Mouse (Mus musculus) liver, embryonic 15.5 days (tissue): ENCODE measurements at regions not wholly inside any gene's neighbourhood (a gene's known extent, or its start where the extent isn't known, plus 50 kb on each side); places are given as distances from the start of the nearest gene placed in this dataset.

Source experiments
- ATAC-seq: fragments of 200-750 bp; cut with Nextera tagmentation; 2 replicates; pipeline ENCODE4 v1.8.0; 2017; ENCODE audit warnings: moderate number of reproducible peaks, mild to moderate bottlenecking, moderate library complexity; ENCODE audit not compliant: insufficient read depth
- H3K27ac ChIP-seq: fragments of 300-500 bp; sonication (generic); replicated peaks from 2 replicates; pipeline ENCODE4 v1.5.1; 2015; ENCODE audit warnings: mild to moderate bottlenecking, inconsistent platforms
- H3K27me3 ChIP-seq: fragments of 300-500 bp; sonication (generic); 2 replicates; pipeline ENCODE4 v1.6.1; 2015; ENCODE audit warnings: mild to moderate bottlenecking, inconsistent platforms
- H3K36me3 ChIP-seq: fragments of 300-500 bp; sonication (generic); replicated peaks from 2 replicates; pipeline ENCODE4 v1.6.1; 2015; ENCODE audit warnings: moderate library complexity, mild to moderate bottlenecking, inconsistent platforms
- H3K4me1 ChIP-seq: fragments of 300-500 bp; sonication (generic); replicated peaks from 2 replicates; pipeline ENCODE4 v1.6.1; 2015; ENCODE audit warnings: inconsistent platforms
- H3K4me2 ChIP-seq: fragments of 300-500 bp; sonication (generic); 2 replicates; pipeline ENCODE4 v1.6.1; 2015; ENCODE audit warnings: moderate library complexity, mild to moderate bottlenecking, inconsistent platforms
- H3K4me3 ChIP-seq: fragments of 300-500 bp; sonication (generic); replicated peaks from 2 replicates; pipeline ENCODE4 v1.5.1; 2015; ENCODE audit warnings: mild to moderate bottlenecking, inconsistent platforms
- H3K9ac ChIP-seq: fragments of 300-500 bp; sonication (generic); 2 replicates; pipeline ENCODE4 v1.6.1; 2015; ENCODE audit warnings: moderate library complexity, mild to moderate bottlenecking, inconsistent platforms
- H3K9me3 ChIP-seq: fragments of 300-500 bp; sonication (generic); replicated peaks from 2 replicates; pipeline ENCODE4 v1.6.1; 2016; ENCODE audit warnings: inconsistent platforms
- WGBS: fragments of 180-500 bp; shearing (Covaris S2); methylation state at CpG from one replicate; pipeline ENCODE4 v1.1.7; 2015; ENCODE audit warnings: mixed read lengths; ENCODE audit not compliant: insufficient replicate concordance; 5-methylcytosine and 5-hydroxymethylcytosine counted together

- 70% methylated on average over 13 of the region's 13 CpGs for WGBS
- H3K9ac ChIP-seq = no peak overlapping the region
- H3K9me3 ChIP-seq = no peaks in the 10 kb centered on the region
- no peaks in the 10 kb centered on the region for H3K4me1 ChIP-seq
- H3K36me3 ChIP-seq = no peaks in the 10 kb centered on the region
- H3K4me3 ChIP-seq = no peak overlapping the region
- H3K4me2 ChIP-seq = no peak overlapping the region
- H3K27ac ChIP-seq = no peak overlapping the region
- no peaks in the 10 kb centered on the region for H3K27me3 ChIP-seq
- no peak for ATAC-seq
Observed at GRCm38 (mm10) chr14:98833230-98833999, 160.7 kb downstream of the Rpl36a-ps1 start.

- Histone ChIP-seq H3K9me3 (no peaks in the 10 kb centered on the region), H3K27ac (no peak overlapping the region), H3K27me3 (no peaks in the 10 kb centered on the region), H3K4me2 (no peak overlapping the region), H3K9ac (no peak overlapping the region), H3K4me1 (no peaks in the 10 kb centered on the region), H3K36me3 (no peaks in the 10 kb centered on the region), H3K4me3 (no peak overlapping the region)
- 72% methylated on average over 7 of the region's 7 CpGs for WGBS
- no peak for ATAC-seq
Observed at GRCm38 (mm10) chr14:98832401-98832800, 161.7 kb downstream of the Rpl36a-ps1 start.

GRCm38 (mm10) chr14:98829958-98830633 lies 164.0 kb downstream of the Rpl36a-ps1 start:
- no peak for ATAC-seq
- H3K27me3 ChIP-seq = no peaks in the 10 kb centered on the region
- WGBS = 50% methylated on average over 5 of the region's 5 CpGs
- no peak overlapping the region for H3K27ac ChIP-seq
- H3K4me3 ChIP-seq = no peak overlapping the region
- no peaks in the 10 kb centered on the region for H3K9me3 ChIP-seq
- H3K36me3 ChIP-seq = no peaks in the 10 kb centered on the region
- no peaks in the 10 kb centered on the region for H3K4me1 ChIP-seq
- H3K9ac ChIP-seq = no peak overlapping the region
- H3K4me2 ChIP-seq = no peak overlapping the region

GRCm38 (mm10) chr14:98827490-98827889 lies 166.6 kb downstream of the Rpl36a-ps1 start:
- 73% methylated on average over 2 of the region's 2 CpGs for WGBS
- Histone ChIP-seq H3K9ac (no peak overlapping the region), H3K9me3 (no peaks in the 10 kb centered on the region), H3K4me1 (no peaks in the 10 kb centered on the region), H3K4me3 (no peak overlapping the region), H3K27me3 (no peaks in the 10 kb centered on the region), H3K36me3 (no peaks in the 10 kb centered on the region), H3K27ac (no peak overlapping the region), H3K4me2 (no peak overlapping the region)
- ATAC-seq = no peak

- H3K9me3 ChIP-seq = no peaks in the 10 kb centered on the region
- no peak overlapping the region for H3K9ac ChIP-seq
- H3K4me2 ChIP-seq = no peak overlapping the region
- H3K4me1 ChIP-seq = no peaks in the 10 kb centered on the region
- no peaks in the 10 kb centered on the region for H3K27me3 ChIP-seq
- H3K27ac ChIP-seq = no peak overlapping the region
- no peak overlapping the region for H3K4me3 ChIP-seq
- H3K36me3 ChIP-seq = no peaks in the 10 kb centered on the region
- ATAC-seq = no peak
- 69% methylated on average over 5 of the region's 5 CpGs for WGBS
Observed at GRCm38 (mm10) chr14:98813657-98814056, 180.5 kb downstream of the Rpl36a-ps1 start.

- WGBS = 60% methylated on average over 3 of the region's 3 CpGs
- no peak for ATAC-seq
Observed at GRCm38 (mm10) chr14:98810259-98811042, 183.7 kb downstream of the Rpl36a-ps1 start.

GRCm38 (mm10) chr14:98808117-98808516 lies 186.0 kb downstream of the Rpl36a-ps1 start:
- no peaks in the 10 kb centered on the region for H3K27me3 ChIP-seq
- no peak overlapping the region for H3K4me3 ChIP-seq
- ATAC-seq = no peak
- 36% methylated on average over 1 of the region's 1 CpGs for WGBS
- no peaks in the 10 kb centered on the region for H3K36me3 ChIP-seq
- H3K4me1 ChIP-seq = no peaks in the 10 kb centered on the region
- no peak overlapping the region for H3K27ac ChIP-seq
- H3K9ac ChIP-seq = no peak overlapping the region
- H3K4me2 ChIP-seq = no peak overlapping the region
- H3K9me3 ChIP-seq = no peaks in the 10 kb centered on the region

More at GRCm38 (mm10) chr14:98810259-98811042, 183.7 kb downstream of the Rpl36a-ps1 start:
- Histone ChIP-seq H3K36me3 (no peaks in the 10 kb centered on the region), H3K4me1 (no peaks in the 10 kb centered on the region), H3K9ac (no peak overlapping the region), H3K4me2 (no peak overlapping the region), H3K27ac (no peak overlapping the region), H3K27me3 (no peaks in the 10 kb centered on the region), H3K9me3 (no peaks in the 10 kb centered on the region), H3K4me3 (no peak overlapping the region)

GRCm38 (mm10) chr14:98805066-98805465 lies 189.1 kb downstream of the Rpl36a-ps1 start:
- H3K4me2 ChIP-seq = no peak overlapping the region
- ATAC-seq = no peak
- H3K4me3 ChIP-seq = no peak overlapping the region
- 61% methylated on average over 6 of the region's 6 CpGs for WGBS
- H3K27ac ChIP-seq = no peak overlapping the region
- H3K27me3 ChIP-seq = no peaks in the 10 kb centered on the region
- H3K36me3 ChIP-seq = no peaks in the 10 kb centered on the region
- no peaks in the 10 kb centered on the region for H3K4me1 ChIP-seq
- no peaks in the 10 kb centered on the region for H3K9me3 ChIP-seq
- no peak overlapping the region for H3K9ac ChIP-seq

GRCm38 (mm10) chr14:98801293-98801692 lies 192.8 kb downstream of the Rpl36a-ps1 start:
- Histone ChIP-seq H3K4me2 (no peak overlapping the region), H3K27ac (no peak overlapping the region), H3K9me3 (no peaks in the 10 kb centered on the region), H3K27me3 (no peaks in the 10 kb centered on the region), H3K9ac (no peak overlapping the region), H3K36me3 (no peaks in the 10 kb centered on the region), H3K4me1 (no peaks in the 10 kb centered on the region), H3K4me3 (no peak overlapping the region)
- 37% methylated on average over 2 of the region's 2 CpGs for WGBS
- no peak for ATAC-seq

- H3K36me3 ChIP-seq = no peaks in the 10 kb centered on the region
- H3K4me1 ChIP-seq = no peaks in the 10 kb centered on the region
- no peak for ATAC-seq
- H3K9me3 ChIP-seq = no peaks in the 10 kb centered on the region
- no peak overlapping the region for H3K27ac ChIP-seq
- no peak overlapping the region for H3K4me2 ChIP-seq
- H3K4me3 ChIP-seq = no peak overlapping the region
- H3K9ac ChIP-seq = no peak overlapping the region
- whole genome bisulfite sequencing = 60% methylated on average over 4 of the region's 4 CpGs
- no peaks in the 10 kb centered on the region for H3K27me3 ChIP-seq
Observed at GRCm38 (mm10) chr14:98791970-98792369, 202.1 kb downstream of the Rpl36a-ps1 start.

- no peak for ATAC-seq
- 70% methylated on average over 6 of the region's 6 CpGs for WGBS
- Histone ChIP-seq H3K27ac (no peak overlapping the region), H3K4me1 (no peaks in the 10 kb centered on the region), H3K9me3 (no peaks in the 10 kb centered on the region), H3K27me3 (no peaks in the 10 kb centered on the region), H3K4me3 (no peak overlapping the region), H3K4me2 (no peak overlapping the region), H3K9ac (no peak overlapping the region), H3K36me3 (no peaks in the 10 kb centered on the region)
Observed at GRCm38 (mm10) chr14:98791232-98791906, 202.7 kb downstream of the Rpl36a-ps1 start.
